Mouse (Mus musculus) intestine, postnatal 0 days (tissue): ENCODE results near the gene Vsig10l. TPM values are rescaled to one million over a fixed set of nuclear protein-coding genes. Genes with fewer than 3 reads are reported as not detected.

ENCODE experiments used
- ATAC-seq: fragments of 200-750 bp; cut with Nextera tagmentation; 2 replicates; pipeline ENCODE4 v1.8.0; 2017; ENCODE audit warnings: mild to moderate bottlenecking, moderate TSS enrichment, moderate library complexity
- H3K27ac ChIP-seq: fragments of 300-500 bp; sonication (generic); 2 replicates; pipeline ENCODE4 v1.5.1; 2014; ENCODE audit warnings: mild to moderate bottlenecking, low read depth, low read length, moderate library complexity
- H3K27me3 ChIP-seq: fragments of 300-500 bp; sonication (generic); replicated peaks from 2 replicates; pipeline ENCODE4 v1.6.1; 2014; ENCODE audit warnings: low read length, mixed read lengths; ENCODE audit not compliant: control insufficient read depth, insufficient read depth
- H3K36me3 ChIP-seq: fragments of 300-500 bp; sonication (generic); 2 replicates; pipeline ENCODE4 v1.6.1; 2014; ENCODE audit warnings: mild to moderate bottlenecking, moderate library complexity; ENCODE audit not compliant: control insufficient read depth, insufficient read depth
- H3K4me1 ChIP-seq: fragments of 300-500 bp; sonication (generic); replicated peaks from 2 replicates; pipeline ENCODE4 v1.6.1; 2014; ENCODE audit warnings: antibody characterized with exemption, low read length, mixed read lengths; ENCODE audit not compliant: control insufficient read depth, insufficient read depth
- H3K4me2 ChIP-seq: fragments of 300-500 bp; sonication (generic); replicated peaks from 2 replicates; pipeline ENCODE4 v1.6.1; 2014; ENCODE audit warnings: low read depth, mild to moderate bottlenecking, moderate library complexity
- H3K4me3 ChIP-seq: fragments of 300-500 bp; sonication (generic); 2 replicates; pipeline ENCODE4 v1.5.1; 2014; ENCODE audit warnings: low read depth, low read length
- H3K9ac ChIP-seq: fragments of 300-500 bp; sonication (generic); 2 replicates; pipeline ENCODE4 v1.6.1; 2014; ENCODE audit warnings: mild to moderate bottlenecking, low read depth, low read length
- H3K9me3 ChIP-seq: fragments of 300-500 bp; sonication (generic); 2 replicates; pipeline ENCODE4 v1.6.1; 2016; ENCODE audit warnings: mixed run types; ENCODE audit not compliant: control insufficient read depth
- CTCF ChIP-seq: sonication (generic); IDR thresholded peaks from 2 replicates; pipeline ENCODE4 v1.5.1; 2016; ENCODE audit warnings: low read depth, mild to moderate bottlenecking, control low read depth, antibody characterized with exemption, moderate library complexity
- WGBS: fragments of 180-500 bp; shearing (Covaris S2); extraction: QIAGEN DNeasy Blood & Tissue Kit; methylation state at CpG from one replicate; pipeline ENCODE4 v1.1.7; 2014; 5-methylcytosine and 5-hydroxymethylcytosine counted together
- microRNA-seq: library from miRNA; unstranded; fragments of <30 nt; microRNA quantifications from one replicate; pipeline ENCODE4, GENCODE M21; 2016
- polyA plus RNA-seq: library from polyadenylated mRNA; unstranded; fragments of >200 nt; fragmentation: Nextera tagmentation; extraction: Ambion mirVana; gene quantifications from 2 replicates; pipeline ENCODE4 v1.2.1, GENCODE M21; 2015

Vsig10l gene
- polyA plus RNA-seq, 1 experiment from 2014 or later = 5.3 TPM

GRCm38 (mm10) chr7:43495343-43496021 is 32.5 kb downstream of the Vsig10l start:
- no peaks in the 10 kb centered on the region for H3K27me3 ChIP-seq
- no peak for ATAC-seq
- no peak overlapping the region for H3K4me2 ChIP-seq

GRCm38 (mm10) chr7:43511707-43512478 is 48.9 kb downstream of the Vsig10l start:
- Histone ChIP-seq H3K4me2 (no peak overlapping the region), H3K4me1 (no peaks in the 10 kb centered on the region), H3K9ac (no peak overlapping the region), H3K27ac (no peak overlapping the region), H3K9me3 (no peaks in the 10 kb centered on the region), H3K36me3 (no peaks in the 10 kb centered on the region), H3K27me3 (no peaks in the 10 kb centered on the region), H3K4me3 (no peak overlapping the region)
- ATAC-seq = no peak
- WGBS = 40% methylated on average over 4 of the region's 4 CpGs
- TF ChIP-seq CTCF = no peak

More at GRCm38 (mm10) chr7:43495343-43496021, 32.5 kb downstream of the Vsig10l start:
- no peaks in the 10 kb centered on the region for H3K4me1 ChIP-seq
- no peaks in the 10 kb centered on the region for H3K9me3 ChIP-seq
- 14% methylated on average over 21 of the region's 21 CpGs for WGBS
- H3K36me3 ChIP-seq = no peaks in the 10 kb centered on the region
- no peak overlapping the region for H3K4me3 ChIP-seq
- H3K9ac ChIP-seq = no peak overlapping the region
- TF ChIP-seq CTCF = peak; percentile 75
- no peak overlapping the region for H3K27ac ChIP-seq

- ATAC-seq = no peak
- Histone ChIP-seq H3K4me2 (no peak overlapping the region), H3K27me3 (no peaks in the 10 kb centered on the region), H3K36me3 (no peaks in the 10 kb centered on the region), H3K4me1 (no peaks in the 10 kb centered on the region), H3K27ac (no peak overlapping the region), H3K4me3 (no peak overlapping the region), H3K9ac (no peak overlapping the region), H3K9me3 (no peaks in the 10 kb centered on the region)
- no peak for TF ChIP-seq CTCF
- WGBS = 80% methylated on average over 4 of the region's 4 CpGs
Measured at GRCm38 (mm10) chr7:43512519-43512918, 49.6 kb downstream of the Vsig10l start.

GRCm38 (mm10) chr7:43515076-43515475 is 52.1 kb downstream of the Vsig10l start:
- Histone ChIP-seq H3K9me3 (no peaks in the 10 kb centered on the region), H3K4me3 (no peak overlapping the region), H3K4me2 (no peak overlapping the region), H3K4me1 (no peaks in the 10 kb centered on the region), H3K9ac (no peak overlapping the region), H3K27me3 (no peaks in the 10 kb centered on the region), H3K27ac (no peak overlapping the region), H3K36me3 (no peaks in the 10 kb centered on the region)
- no peak for TF ChIP-seq CTCF
- ATAC-seq = no peak
- 86% methylated on average over 5 of the region's 5 CpGs for WGBS

- Histone ChIP-seq H3K4me2 (no peak overlapping the region), H3K27ac (no peak overlapping the region), H3K9ac (no peak overlapping the region), H3K36me3 (no peaks in the 10 kb centered on the region), H3K4me1 (no peaks in the 10 kb centered on the region), H3K9me3 (no peaks in the 10 kb centered on the region), H3K4me3 (no peak overlapping the region), H3K27me3 (no peaks in the 10 kb centered on the region)
- no peak for ATAC-seq
- TF ChIP-seq CTCF = no peak
- WGBS = 82% methylated on average over 15 of the region's 15 CpGs
Measured at GRCm38 (mm10) chr7:43518341-43518740, 55.4 kb downstream of the Vsig10l start.

Small RNA genes within 50 kb of the gene (microRNA-seq; reads per million reads assigned to microRNA genes)
- 1.6 reads per million for gene Mir7051

Other genes starting within 250 kb of the Vsig10l start
- 5.3 and 5.5 TPM in 2 replicates for gene Zfp715, start 149.9 kb upstream of the Vsig10l start, polyA plus RNA-seq
- 0.25 and 0.33 TPM in 2 replicates for gene Siglecf, start 111.8 kb upstream of the Vsig10l start, polyA plus RNA-seq
- 0.07 and 0.08 TPM in 2 replicates for gene Siglecg, start 54.9 kb upstream of the Vsig10l start, polyA plus RNA-seq
- gene Lim2, start 35.5 kb upstream of the Vsig10l start, polyA plus RNA-seq = 0.52 and 0.92 TPM in 2 replicates
- 1.6 and 2.7 TPM in 2 replicates for gene Nkg7, start 26.1 kb upstream of the Vsig10l start, polyA plus RNA-seq
- gene Cldnd2, start 22.4 kb upstream of the Vsig10l start, polyA plus RNA-seq = not detected in 2 replicates
- 813 and 825 TPM in 2 replicates for gene Etfb, start 19.1 kb upstream of the Vsig10l start, polyA plus RNA-seq
- gene Gm45233, start 19.0 kb upstream of the Vsig10l start, polyA plus RNA-seq = 0.23 and 0.24 TPM in 2 replicates
- 0.20 TPM in 2 replicates for gene Iglon5, start 26.9 kb downstream of the Vsig10l start, polyA plus RNA-seq
- not detected in 2 replicates for gene 4931406B18Rik, start 42.8 kb downstream of the Vsig10l start, polyA plus RNA-seq
- 1.5 and 2.7 TPM in 2 replicates for gene Cd33, start 81.3 kb downstream of the Vsig10l start, polyA plus RNA-seq
- 0.68 and 0.75 TPM in 2 replicates for gene Zfp658, start 99.1 kb downstream of the Vsig10l start, polyA plus RNA-seq
- 3.5 and 3.6 TPM in 2 replicates for gene Zfp719, start 116.5 kb downstream of the Vsig10l start, polyA plus RNA-seq
- not detected in 2 replicates for gene Zfp819, start 144.0 kb downstream of the Vsig10l start, polyA plus RNA-seq
- gene Ceacam18, start 171.6 kb downstream of the Vsig10l start, polyA plus RNA-seq = 59.7 and 68.3 TPM in 2 replicates
- 0.50 and 0.64 TPM in 2 replicates for gene Siglece, start 197.0 kb downstream of the Vsig10l start, polyA plus RNA-seq
- gene Ctu1, start 208.9 kb downstream of the Vsig10l start, polyA plus RNA-seq = 5.2 and 5.8 TPM in 2 replicates
- 0.09 and 0.12 TPM in 2 replicates for gene Klk14, start 227.3 kb downstream of the Vsig10l start, polyA plus RNA-seq
- gene Klk13, start 249.4 kb downstream of the Vsig10l start, polyA plus RNA-seq = 0.12 TPM in 1 of 2 replicates, not detected in the other